Mouse (Mus musculus) hindbrain, embryonic 14.5 days (tissue): ENCODE results near the gene Hdhd3. TPM values are rescaled to one million over a fixed set of nuclear protein-coding genes. Genes with fewer than 3 reads are reported as not detected.

Experiments
- ATAC-seq: fragments of 200-750 bp; cut with Nextera tagmentation; 2 replicates; pipeline ENCODE4 v1.8.0; 2017; ENCODE audit warnings: moderate number of reproducible peaks, mild to moderate bottlenecking, moderate TSS enrichment, moderate library complexity; ENCODE audit not compliant: low FRiP score
- DNase-seq: peaks from one replicate; pipeline ENCODE4 v3.0.0-alpha.2; 2015; ENCODE audit warnings: low spot score
- H3K27ac ChIP-seq: fragments of 300-500 bp; sonication (generic); 2 replicates; pipeline ENCODE4 v1.5.1; 2014; ENCODE audit warnings: mild to moderate bottlenecking, moderate library complexity
- H3K27me3 ChIP-seq: fragments of 300-500 bp; sonication (generic); 2 replicates; pipeline ENCODE4 v1.6.1; 2014; ENCODE audit warnings: mild to moderate bottlenecking, low read length, mixed read lengths; ENCODE audit not compliant: control insufficient read depth, insufficient read depth
- H3K36me3 ChIP-seq: fragments of 300-500 bp; sonication (generic); replicated peaks from 2 replicates; pipeline ENCODE4 v1.6.1; 2014; ENCODE audit not compliant: control insufficient read depth, insufficient read depth
- H3K4me1 ChIP-seq: fragments of 300-500 bp; sonication (generic); replicated peaks from 2 replicates; pipeline ENCODE4 v1.6.1; 2014; ENCODE audit warnings: antibody characterized with exemption, low read length, mixed read lengths; ENCODE audit not compliant: control insufficient read depth, insufficient read depth
- H3K4me2 ChIP-seq: fragments of 300-500 bp; sonication (generic); replicated peaks from 2 replicates; pipeline ENCODE4 v1.6.1; 2014; ENCODE audit warnings: mild to moderate bottlenecking, moderate library complexity
- H3K4me3 ChIP-seq: fragments of 300-500 bp; sonication (generic); replicated peaks from 2 replicates; pipeline ENCODE4 v1.5.1; 2014; ENCODE audit warnings: mild to moderate bottlenecking, low read length
- H3K9ac ChIP-seq: fragments of 300-500 bp; sonication (generic); 2 replicates; pipeline ENCODE4 v1.6.1; 2014
- H3K9me3 ChIP-seq: fragments of 300-500 bp; sonication (generic); 2 replicates; pipeline ENCODE4 v1.6.1; 2016; ENCODE audit warnings: low read length; ENCODE audit not compliant: control insufficient read depth
- WGBS: fragments of 180-500 bp; shearing (Covaris S2); extraction: QIAGEN DNeasy Blood & Tissue Kit; methylation state at CpG from one replicate; pipeline ENCODE4 v1.1.7; 2014; 5-methylcytosine and 5-hydroxymethylcytosine counted together
- polyA plus RNA-seq: library from polyadenylated mRNA; unstranded; fragments of >200 nt; fragmentation: Nextera tagmentation; extraction: Ambion mirVana; gene quantifications from 2 replicates; pipeline ENCODE4 v1.2.1, GENCODE M21; 2014

The Hdhd3 gene
- polyA plus RNA-seq, 1 experiment from 2014 or later, result 13.3 TPM

DNA sequence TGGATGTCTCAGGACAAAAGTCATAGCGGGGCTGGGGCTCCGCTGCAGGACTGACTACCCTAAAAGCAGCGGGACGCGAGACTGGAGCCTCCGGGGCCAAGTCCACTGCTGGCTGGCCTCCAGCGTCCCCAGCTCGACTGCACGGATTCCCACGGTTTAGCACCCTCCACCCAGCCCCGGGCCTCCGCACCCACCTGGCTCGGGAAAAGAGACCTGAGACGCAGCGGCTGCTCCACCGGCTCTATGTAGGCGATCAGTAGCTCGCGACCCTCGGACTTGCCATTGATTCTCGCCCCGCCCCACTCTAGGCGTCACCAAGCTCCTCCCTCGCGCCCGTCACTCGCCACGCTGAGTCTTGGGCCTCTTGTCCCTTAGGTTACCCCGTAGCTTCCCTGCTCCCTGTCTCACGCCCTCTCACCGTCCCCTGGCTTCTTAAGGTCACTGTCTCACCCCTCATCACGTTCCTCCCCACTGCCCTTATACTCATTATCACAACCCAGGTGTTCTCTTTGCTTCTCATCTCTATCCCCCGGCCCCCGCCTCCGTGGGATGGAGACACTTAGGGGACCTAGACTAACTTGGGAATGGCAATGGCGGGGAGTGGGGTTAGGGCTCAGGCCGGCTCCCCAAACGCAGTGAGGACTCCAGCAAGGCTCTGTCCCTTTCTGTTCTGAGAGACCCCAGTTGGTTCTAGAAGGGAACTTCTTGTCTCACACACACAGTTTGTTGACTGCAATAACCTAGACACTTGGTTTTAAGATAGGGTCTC lies 1.1 kb downstream of the Hdhd3 start:
- no peaks in the 10 kb centered on the region for H3K27me3 ChIP-seq

DNA sequence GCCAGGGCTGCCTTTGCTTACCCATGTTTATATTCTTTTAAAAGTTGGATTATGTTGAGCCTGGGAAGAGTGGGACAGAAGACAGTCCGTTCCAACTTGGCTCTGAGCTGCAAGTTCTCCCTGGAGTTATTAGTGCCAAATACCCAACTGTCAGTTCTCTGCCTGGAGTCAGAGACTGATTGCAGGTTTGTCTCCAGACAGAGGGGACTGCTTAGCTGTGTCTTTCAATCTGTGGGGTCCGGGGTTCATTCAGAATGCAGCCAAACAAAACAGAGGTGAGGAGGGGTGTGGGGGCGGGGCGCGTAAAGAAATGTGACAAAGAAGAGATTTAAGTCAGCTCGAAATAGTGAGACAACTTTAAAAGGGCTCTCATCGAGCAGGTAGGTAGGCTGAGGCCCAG lies 1.7 kb downstream of the Hdhd3 start:
- Histone ChIP-seq H3K27ac (peak overlapping the region; percentile 68; the same call in 1 of the 2 replicates), H3K4me1 (0 out of 2 replicates have a peak, but pooled peaks cover 7% of the 10 kb centered on the region), H3K9ac (peak overlapping the region; percentile 83), H3K27me3 (no peaks in the 10 kb centered on the region), H3K36me3 (peaks cover 12% of the 10 kb centered on the region; the same call in 1 of the 2 replicates), H3K9me3 (no peaks in the 10 kb centered on the region), H3K4me2 (peak overlapping the region; percentile 55), H3K4me3 (peak overlapping the region; percentile 78)
- ATAC-seq (peak; percentile 1; the same call in 1 of the 2 replicates), DNase-seq (no peak)
- 3% methylated on average over 7 of the region's 7 CpGs for WGBS

More for the DNA sequence above, 1.1 kb downstream of the Hdhd3 start:
- peak overlapping the region; percentile 83 for H3K9ac ChIP-seq
- peaks cover 12% of the 10 kb centered on the region; the same call in 1 of the 2 replicates for H3K36me3 ChIP-seq
- WGBS, result 2% methylated on average over 38 of the region's 38 CpGs
- H3K4me3 ChIP-seq, result peak overlapping the region; percentile 78
- H3K27ac ChIP-seq, result peak overlapping the region; percentile 68; the same call in 1 of the 2 replicates
- H3K4me1 ChIP-seq, result 0 out of 2 replicates have a peak, but pooled peaks cover 7% of the 10 kb centered on the region
- H3K9me3 ChIP-seq, result no peaks in the 10 kb centered on the region
- DNase-seq (peak; percentile 87), ATAC-seq (peak; percentile 97)
- H3K4me2 ChIP-seq, result peak overlapping the region; percentile 55

DNA sequence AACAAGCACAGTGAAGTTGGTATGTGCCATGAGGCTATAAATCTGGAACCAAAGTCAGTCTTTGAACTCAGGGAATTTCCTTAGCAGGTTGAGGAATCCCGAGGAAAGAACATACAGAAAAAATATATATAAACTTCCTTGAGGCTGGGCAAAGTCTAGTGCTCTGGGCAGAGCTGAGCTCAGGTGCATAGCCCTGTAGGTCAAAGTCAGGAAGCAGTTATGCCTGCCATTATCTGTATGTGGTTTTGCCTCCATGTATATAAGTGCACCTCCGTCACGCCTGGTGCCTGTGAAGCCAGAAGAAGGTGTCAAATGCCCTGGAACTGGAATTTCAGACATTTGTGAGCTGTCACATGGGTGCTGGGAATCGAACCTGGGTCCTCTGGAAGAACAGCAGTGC lies 2.5 kb downstream of the Hdhd3 start:
- no peaks in the 10 kb centered on the region for H3K27me3 ChIP-seq
- 95% methylated on average over 4 of the region's 4 CpGs for WGBS
- ATAC-seq, result no peak
- no peak overlapping the region for H3K9ac ChIP-seq
- H3K4me3 ChIP-seq, result no peak overlapping the region
- H3K4me1 ChIP-seq, result 0 out of 2 replicates have a peak, but pooled peaks cover 7% of the 10 kb centered on the region
- no peak for DNase-seq
- no peak overlapping the region for H3K27ac ChIP-seq
- H3K36me3 ChIP-seq, result peaks cover 12% of the 10 kb centered on the region; the same call in 1 of the 2 replicates
- no peaks in the 10 kb centered on the region for H3K9me3 ChIP-seq
- peak overlapping the region; percentile 55; the same call in 1 of the 2 replicates for H3K4me2 ChIP-seq

DNA sequence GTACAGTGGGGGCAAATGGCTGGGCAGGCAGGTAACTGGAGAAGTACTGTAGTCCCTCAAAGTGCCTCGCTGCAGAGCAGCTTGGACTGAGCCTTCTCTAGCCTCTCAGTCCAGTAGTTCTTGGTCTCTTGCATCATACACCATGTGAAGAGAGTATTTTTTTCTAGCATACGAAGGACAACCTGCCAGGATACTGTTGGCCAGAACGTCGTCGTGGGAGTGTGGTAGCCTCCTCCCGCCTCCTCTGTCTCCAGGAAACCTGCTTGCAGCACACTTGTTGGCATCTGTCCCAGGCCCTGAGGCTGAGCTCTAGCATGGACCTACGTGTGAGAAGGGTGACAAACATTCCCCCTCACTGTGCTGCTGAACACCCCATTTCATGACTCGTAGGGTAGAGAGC lies 6.5 kb downstream of the Hdhd3 start:
- no peaks in the 10 kb centered on the region for H3K27me3 ChIP-seq
- no peak overlapping the region for H3K4me3 ChIP-seq
- no peak overlapping the region for H3K9ac ChIP-seq
- 63% methylated on average over 8 of the region's 8 CpGs for WGBS
- peak; percentile 12; the same call in 1 of the 2 replicates for ATAC-seq
- no peak for DNase-seq
- H3K9me3 ChIP-seq, result no peaks in the 10 kb centered on the region
- H3K4me1 ChIP-seq, result 0 out of 2 replicates have a peak, but pooled peaks cover 7% of the 10 kb centered on the region
- no peak overlapping the region for H3K4me2 ChIP-seq
- peaks cover 12% of the 10 kb centered on the region; the same call in 1 of the 2 replicates for H3K36me3 ChIP-seq
- no peak overlapping the region for H3K27ac ChIP-seq

DNA sequence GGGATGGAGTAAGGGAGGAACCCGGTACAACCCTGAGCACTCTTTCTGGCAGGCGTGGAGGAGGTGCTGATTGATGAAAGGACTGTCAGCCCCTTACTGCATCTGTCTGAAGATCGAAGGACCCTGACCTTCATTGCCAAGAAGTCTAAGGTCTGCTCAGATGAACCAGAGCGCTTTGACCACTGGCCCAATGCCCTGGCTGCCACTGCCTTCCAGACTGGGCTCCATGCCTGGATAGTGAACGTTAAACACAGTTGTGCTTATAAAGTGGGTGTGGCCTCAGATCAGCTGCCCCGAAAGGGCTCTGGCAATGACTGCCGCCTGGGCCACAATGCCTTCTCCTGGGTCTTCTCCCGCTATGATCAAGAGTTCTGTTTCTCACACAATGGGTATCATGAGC lies 7.3 kb downstream of the Hdhd3 start:
- no peak overlapping the region for H3K4me2 ChIP-seq
- DNase-seq, result no peak
- 84% methylated on average over 8 of the region's 8 CpGs for WGBS
- ATAC-seq, result no peak
- H3K27me3 ChIP-seq, result no peaks in the 10 kb centered on the region
- H3K4me3 ChIP-seq, result no peak overlapping the region
- H3K36me3 ChIP-seq, result peaks cover 12% of the 10 kb centered on the region; the same call in 1 of the 2 replicates
- H3K9me3 ChIP-seq, result no peaks in the 10 kb centered on the region
- 0 out of 2 replicates have a peak, but pooled peaks cover 1% of the 10 kb centered on the region for H3K4me1 ChIP-seq
- no peak overlapping the region for H3K9ac ChIP-seq
- H3K27ac ChIP-seq, result no peak overlapping the region

DNA sequence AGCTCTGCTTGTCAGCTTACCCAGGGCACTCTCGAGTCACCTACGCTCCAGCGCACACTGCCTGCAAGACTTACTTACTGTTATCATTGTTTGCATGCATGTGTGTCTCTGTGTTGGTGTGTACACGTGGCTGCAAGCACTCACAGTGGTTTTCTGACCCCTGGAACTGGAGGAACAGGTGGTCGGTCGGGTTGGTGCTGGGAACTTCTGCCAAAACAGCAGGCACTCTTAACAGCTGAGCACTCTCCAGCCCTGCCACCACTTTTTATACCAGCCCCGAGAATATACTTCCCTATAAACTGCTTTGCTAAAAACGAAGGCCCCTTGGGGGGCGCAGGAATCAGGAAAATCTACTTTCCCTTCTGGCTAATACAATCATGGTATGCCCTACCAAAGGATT lies 9.0 kb downstream of the Hdhd3 start:
- no peaks in the 10 kb centered on the region for H3K27me3 ChIP-seq
- ATAC-seq (no peak), DNase-seq (no peak)
- WGBS, result 71% methylated on average over 9 of the region's 9 CpGs
- H3K9ac ChIP-seq, result no peak overlapping the region
- no peaks in the 10 kb centered on the region for H3K9me3 ChIP-seq
- H3K4me1 ChIP-seq, result no peaks in the 10 kb centered on the region
- H3K4me2 ChIP-seq, result no peak overlapping the region
- no peak overlapping the region for H3K4me3 ChIP-seq
- H3K27ac ChIP-seq, result no peak overlapping the region
- peaks cover 12% of the 10 kb centered on the region; the same call in 1 of the 2 replicates for H3K36me3 ChIP-seq

DNA sequence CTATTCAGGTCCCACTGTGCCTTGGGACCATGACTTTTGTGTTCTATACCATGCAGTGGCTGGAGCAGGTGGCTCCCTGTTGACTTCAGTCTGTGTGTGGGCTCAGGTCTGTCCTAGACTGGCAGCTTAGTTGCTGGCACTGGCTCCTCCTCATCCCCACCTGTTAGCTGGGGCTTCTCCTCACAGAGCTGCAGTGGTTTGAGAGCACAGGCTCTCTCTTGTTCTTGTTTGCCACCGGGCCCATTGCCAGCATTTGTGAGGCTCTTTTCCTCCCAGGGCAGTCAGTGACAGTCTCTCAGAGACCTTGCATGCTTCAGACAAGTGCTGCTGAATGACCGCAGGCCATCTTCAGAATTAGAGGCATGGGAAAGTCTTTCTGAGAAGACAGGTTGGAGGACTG lies 10.6 kb downstream of the Hdhd3 start:
- no peak for ATAC-seq
- H3K36me3 ChIP-seq, result peaks cover 2% of the 10 kb centered on the region; the same call in 1 of the 2 replicates
- WGBS, result 87% methylated on average over 2 of the region's 2 CpGs
- H3K4me2 ChIP-seq, result no peak overlapping the region
- H3K27me3 ChIP-seq, result no peaks in the 10 kb centered on the region
- H3K27ac ChIP-seq, result no peak overlapping the region
- H3K4me3 ChIP-seq, result no peak overlapping the region
- H3K9me3 ChIP-seq, result no peaks in the 10 kb centered on the region
- no peaks in the 10 kb centered on the region for H3K4me1 ChIP-seq
- DNase-seq, result no peak
- no peak overlapping the region for H3K9ac ChIP-seq

DNA sequence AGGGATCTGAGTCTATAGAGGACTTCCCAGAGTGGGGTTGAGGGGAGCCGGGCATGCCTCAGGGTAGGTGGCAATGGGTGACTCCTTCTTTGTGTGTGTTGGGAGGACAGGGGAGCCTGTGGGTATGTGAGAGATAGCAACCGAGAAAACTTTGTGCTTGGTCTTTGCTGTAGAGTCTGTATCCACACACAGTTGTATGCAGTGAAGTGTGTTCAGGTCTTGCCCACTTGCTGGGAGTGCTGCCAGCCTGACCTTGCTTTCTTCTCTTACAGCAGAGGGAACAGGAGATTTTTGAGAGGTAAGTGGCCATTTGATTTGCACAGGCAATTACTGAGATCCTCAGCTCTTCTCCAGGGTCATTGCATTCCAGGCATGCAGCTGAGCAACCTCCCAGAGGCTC lies 15.4 kb downstream of the Hdhd3 start:
- H3K4me1 ChIP-seq, result no peaks in the 10 kb centered on the region
- WGBS, result 68% methylated on average over 2 of the region's 2 CpGs
- H3K27ac ChIP-seq, result no peak overlapping the region
- H3K4me2 ChIP-seq, result no peak overlapping the region
- H3K27me3 ChIP-seq, result no peaks in the 10 kb centered on the region
- H3K9ac ChIP-seq, result no peak overlapping the region
- DNase-seq (no peak), ATAC-seq (no peak)
- no peaks in the 10 kb centered on the region for H3K36me3 ChIP-seq
- no peaks in the 10 kb centered on the region for H3K9me3 ChIP-seq
- no peak overlapping the region for H3K4me3 ChIP-seq

DNA sequence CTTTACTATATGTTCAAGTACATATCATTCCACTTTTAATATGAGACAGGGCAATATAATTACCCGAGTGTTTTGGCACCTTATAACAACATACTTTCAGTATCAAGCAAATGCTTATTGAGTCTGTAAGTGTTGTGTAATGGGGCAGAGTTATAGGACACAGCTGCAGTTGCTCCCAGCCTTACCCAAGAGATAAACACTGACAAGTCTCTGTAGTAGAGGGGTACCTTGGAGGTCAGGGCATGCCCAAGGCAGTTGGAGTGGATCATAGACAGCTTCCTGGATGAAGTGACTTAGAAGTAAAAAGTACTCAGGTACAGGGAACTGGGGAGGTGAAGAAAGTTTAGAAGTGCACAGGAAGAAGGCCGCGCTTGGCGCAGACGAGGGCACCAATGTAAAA lies 16.1 kb downstream of the Hdhd3 start:
- ATAC-seq (no peak), DNase-seq (no peak)
- Histone ChIP-seq H3K9ac (no peak overlapping the region), H3K27ac (no peak overlapping the region), H3K36me3 (no peaks in the 10 kb centered on the region), H3K27me3 (no peaks in the 10 kb centered on the region), H3K4me2 (no peak overlapping the region), H3K9me3 (no peaks in the 10 kb centered on the region), H3K4me1 (no peaks in the 10 kb centered on the region), H3K4me3 (no peak overlapping the region)
- WGBS, result 95% methylated on average over 5 of the region's 5 CpGs
